Mouse (Mus musculus): Measurements from ENCODE around the gene Wdfy2.

GRCm38 (mm10) chr14:62795719-62796118 is 41.8 kb upstream of the Wdfy2 start:
- TF ChIP-seq CTCF (IDR thresholded peaks at IDR 0.05; ENCODE audit: borderline replicate concordance, control insufficient read depth, extremely low read depth, insufficient read depth, low read length, poor library complexity) (no peak), POLR2A (IDR thresholded peaks at IDR 0.05; ENCODE audit: control insufficient read depth, extremely low read depth, insufficient read depth, low read length, poor library complexity) (no peak)
